Mouse (Mus musculus) spleen, postnatal 4 days (tissue): ENCODE data around the gene Rab3il1.

ENCODE experiments used
- DNase-seq, 2 experiments: peaks; one replicate each; pipeline ENCODE4 v3.0.0; 2022; ENCODE audit warnings: low spot score in 2 of 2

Gene Rab3il1

GRCm38 (mm10) chr19:10013348-10013747 lies 11.9 kb downstream of the Rab3il1 start:
- DNase-seq, result peak in 1 of 2 experiments; percentile 63

DNA sequence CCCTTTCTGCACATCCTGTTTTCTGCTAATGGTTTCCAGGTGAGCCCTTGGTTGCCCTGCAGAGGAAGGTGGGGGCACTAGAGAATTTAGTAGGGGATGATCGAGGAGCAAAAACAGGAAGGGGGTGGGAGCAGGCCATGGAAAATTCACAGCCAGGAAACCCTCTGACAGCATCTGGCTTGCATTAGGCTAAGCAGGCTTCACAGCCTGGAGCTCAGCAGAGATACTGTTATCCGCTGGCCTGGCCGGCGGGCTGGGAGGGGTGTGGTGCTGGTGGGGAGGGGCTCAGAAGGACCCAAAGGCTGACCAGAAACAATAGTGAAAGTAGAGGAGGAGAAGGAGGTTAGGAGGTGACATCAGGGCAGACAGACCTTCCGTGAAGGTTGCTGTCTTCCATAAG lies 12.4 kb downstream of the Rab3il1 start:
- peak; percentile 57 to 78 for DNase-seq

DNA sequence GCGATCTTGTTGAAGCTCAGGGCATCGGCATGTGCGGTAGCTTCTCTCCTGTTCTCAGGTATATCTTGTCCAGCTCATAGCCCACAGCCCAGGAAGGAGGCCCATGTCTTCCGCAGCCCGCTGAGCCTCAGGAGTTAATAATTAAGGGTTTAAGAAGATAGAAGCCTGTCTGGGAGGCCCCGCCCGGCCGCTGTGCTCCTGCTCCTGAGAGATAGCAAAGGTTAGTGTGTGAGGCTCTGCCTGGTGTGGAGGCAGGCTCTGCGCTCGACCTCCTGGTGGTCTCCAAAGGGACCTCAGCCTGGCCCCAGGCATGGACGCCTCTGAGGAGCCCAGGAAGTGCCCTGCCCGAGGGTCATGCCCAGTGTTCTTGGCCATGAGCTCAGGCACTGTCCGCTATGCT lies 13.4 kb downstream of the Rab3il1 start:
- DNase-seq, result peak; percentile 87 to 90

GRCm38 (mm10) chr19:10015442-10015841 lies 14.0 kb downstream of the Rab3il1 start:
- DNase-seq, result no peak

- DNase-seq, result peak; percentile 47 to 69
These were observed 14.7 kb downstream of the Rab3il1 start for GRCm38 (mm10) chr19:10016151-10016550.

GRCm38 (mm10) chr19:10017637-10018526 lies 16.4 kb downstream of the Rab3il1 start:
- peak; percentile 93 to 96 for DNase-seq

DNA sequence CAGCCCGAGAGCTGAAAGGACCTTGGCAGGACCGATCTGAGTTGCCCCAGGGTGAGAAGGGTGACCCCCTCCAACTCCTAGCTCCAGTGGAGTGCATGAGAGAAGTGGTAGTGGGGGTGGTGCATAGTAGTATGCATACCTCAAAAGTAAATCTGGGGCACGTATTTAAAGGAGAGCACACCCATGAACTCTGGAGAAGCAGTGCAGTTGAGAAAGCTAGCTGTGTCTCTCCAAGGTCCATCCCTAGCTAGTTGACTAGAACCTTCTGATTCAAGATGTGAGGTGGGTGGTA lies 17.0 kb downstream of the Rab3il1 start:
- no peak for DNase-seq

DNA sequence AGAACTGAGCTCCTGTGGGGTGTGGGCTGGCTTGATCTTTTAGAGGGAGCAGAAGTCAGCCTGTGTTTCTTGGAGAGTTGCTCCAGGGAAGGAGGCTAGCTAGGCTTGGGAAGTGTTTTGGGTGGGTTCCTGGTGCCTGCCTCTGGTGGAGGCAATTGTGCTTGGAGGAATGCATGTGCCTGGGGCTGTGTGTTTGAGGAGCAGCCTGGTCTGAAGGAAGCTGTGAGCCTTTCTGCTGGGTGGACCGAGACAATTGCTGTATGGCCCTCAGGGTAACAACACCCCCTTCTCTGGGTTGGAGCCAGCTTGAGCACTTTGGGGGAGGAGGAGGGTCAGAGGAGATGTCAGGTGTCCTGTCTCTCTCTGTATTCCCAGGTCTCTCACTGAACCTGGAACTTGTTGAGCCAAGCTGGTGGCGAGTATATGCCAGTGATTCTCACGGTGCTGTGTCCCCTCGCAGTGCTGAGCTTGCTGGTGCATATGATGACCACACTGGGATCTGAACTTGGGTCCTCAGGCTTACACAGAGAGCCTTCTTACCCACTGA lies 17.8 kb downstream of the Rab3il1 start:
- DNase-seq, result no peak

- DNase-seq, result no peak
These were observed 20.5 kb downstream of the Rab3il1 start for GRCm38 (mm10) chr19:10021981-10022380.

- DNase-seq, result no peak
These were observed 21.2 kb downstream of the Rab3il1 start for GRCm38 (mm10) chr19:10022414-10023303.

- DNase-seq, result no peak
These were observed 21.9 kb downstream of the Rab3il1 start for GRCm38 (mm10) chr19:10023304-10023758.

DNA sequence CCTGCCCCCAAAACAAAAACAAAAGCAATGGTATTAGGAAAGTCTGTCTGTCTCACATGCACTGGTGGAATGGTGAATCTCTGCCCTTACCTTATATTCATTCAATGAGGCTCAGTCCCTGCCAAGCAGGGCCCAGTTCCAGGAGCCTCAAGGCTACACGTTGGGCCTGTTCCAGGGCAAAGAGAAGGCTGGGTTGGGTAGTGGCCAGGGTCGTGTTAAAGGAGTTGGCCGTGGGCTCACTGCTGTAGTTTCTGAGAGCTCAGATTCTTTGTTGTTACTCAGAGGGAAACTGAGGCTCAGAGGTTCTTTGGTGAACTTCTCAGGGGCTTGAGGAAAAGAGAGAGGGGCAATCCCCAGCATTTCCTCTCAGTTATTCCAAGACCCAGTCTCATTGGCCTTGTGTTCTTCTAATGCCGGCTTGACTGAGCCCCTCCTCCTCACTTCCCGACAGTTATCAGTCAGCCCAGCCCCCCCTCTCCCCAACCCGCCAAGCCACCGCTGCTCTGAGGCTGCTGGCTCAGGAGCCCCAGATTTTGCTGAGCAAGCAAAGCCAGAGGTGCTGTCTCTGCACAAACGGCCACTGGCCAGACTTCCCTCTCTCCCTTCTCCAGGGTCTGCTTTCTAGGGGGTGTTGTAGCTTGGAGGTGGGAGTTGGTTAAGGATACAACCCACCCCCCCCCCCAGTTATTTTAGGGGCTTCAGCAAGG lies 23.9 kb downstream of the Rab3il1 start:
- no peak for DNase-seq

DNA sequence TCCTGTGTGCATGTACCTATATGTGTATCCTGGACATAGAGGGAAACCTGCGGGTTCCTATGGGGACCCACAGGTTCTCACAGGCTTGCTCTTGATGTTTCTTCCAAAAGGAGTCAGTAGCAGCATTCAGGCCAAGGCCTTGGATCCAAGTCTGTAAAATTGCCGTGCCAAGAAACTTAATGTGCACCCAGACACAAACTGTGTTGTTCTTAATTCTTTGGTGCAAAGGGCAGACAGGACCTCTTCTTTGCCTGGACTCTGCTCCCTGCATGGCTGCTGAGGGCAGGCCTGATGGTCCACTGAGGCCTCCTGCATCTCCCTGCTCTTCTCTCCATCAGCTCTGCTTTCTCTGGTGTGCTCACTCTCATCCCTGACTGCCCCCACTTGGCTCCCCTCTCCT lies 28.3 kb downstream of the Rab3il1 start:
- no peak for DNase-seq

DNA sequence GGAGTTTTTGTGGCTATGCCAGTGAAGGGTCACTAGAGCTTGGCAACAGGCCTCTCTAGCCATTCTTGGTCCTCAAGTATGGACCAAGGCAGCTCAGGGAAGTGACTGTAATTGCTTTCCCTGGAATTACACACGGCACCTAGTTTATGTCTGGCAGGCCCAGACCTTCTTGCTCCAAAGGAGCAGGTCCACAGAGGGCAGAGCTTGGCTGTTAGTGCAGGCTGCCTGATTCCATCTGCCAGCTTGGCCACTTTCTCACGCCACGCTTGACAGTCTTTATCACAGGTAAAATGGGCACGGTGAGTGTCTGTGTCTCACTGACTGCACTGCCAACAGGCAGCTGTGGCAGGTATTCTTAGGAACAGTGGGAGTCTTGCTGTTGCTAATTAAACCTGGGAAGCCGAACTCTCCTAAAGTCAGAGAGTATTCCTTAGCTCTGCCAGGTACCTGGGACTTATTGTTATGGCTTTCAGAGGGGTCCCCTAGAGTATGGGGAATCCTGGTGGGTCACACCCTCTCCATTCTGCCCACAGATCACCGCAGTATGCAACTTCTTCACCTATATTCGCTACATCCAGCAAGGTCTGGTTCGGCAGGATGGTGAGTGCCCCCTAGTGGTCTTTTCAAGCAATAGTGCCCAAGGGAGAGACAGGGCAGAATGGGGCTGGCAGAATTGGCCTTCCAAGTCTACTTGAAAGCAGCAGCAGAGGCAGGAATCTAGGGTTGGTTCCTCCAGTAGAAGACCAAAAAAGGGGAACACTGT lies 31.9 kb downstream of the Rab3il1 start:
- DNase-seq, result peak; percentile 68 to 83

- no peak for DNase-seq
These were observed 32.9 kb downstream of the Rab3il1 start for GRCm38 (mm10) chr19:10034356-10034755.

DNA sequence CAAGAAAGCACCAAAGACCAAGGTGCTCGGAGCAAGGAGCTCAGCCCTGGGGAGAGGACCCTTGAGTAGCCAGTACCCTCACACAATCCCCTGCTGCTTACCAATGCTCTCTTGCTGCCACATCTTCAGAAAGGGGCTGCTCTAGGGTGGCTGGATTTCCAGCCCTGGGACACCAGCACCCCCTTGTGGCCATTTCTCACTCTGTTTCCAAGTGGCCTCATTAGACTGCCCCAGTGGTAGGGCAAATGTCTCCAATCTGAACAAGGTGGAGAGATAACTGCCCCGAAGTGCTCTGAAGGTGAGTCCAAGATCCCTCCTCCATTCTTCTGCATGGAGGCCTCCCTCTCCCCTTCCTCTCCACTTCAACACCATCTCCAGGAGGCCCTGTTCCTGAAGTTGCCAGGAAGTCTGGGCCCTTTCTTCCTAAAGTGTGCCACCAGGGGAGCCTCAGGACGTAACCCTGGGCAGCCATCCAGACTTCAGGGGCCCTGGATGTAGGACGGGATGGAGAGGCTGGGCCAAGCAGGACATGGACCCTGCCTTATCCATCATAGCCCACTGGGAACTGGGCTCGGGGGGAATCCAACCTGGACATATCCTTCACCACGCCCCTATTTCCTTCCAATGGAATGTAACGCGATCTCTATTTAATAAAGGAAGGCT lies 33.4 kb downstream of the Rab3il1 start:
- peak; percentile 87 to 97 for DNase-seq

DNA sequence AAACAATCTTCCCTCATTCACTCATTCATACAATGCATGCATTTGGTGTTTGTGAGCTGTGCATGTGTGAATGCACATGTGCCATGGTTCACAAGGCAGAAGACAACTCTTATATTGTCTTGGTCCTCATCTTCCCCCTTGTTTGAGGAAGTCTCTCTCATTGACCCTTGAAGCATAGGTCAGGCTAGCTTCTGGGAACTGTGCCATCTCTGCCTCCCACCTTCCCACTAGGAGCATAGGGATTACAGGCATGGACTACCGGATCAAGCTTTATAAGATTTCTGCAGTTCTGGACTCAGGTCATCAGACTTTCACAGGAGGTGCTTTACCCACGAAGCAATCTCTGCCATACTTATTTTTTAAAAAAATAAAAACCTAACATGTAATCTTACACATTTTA lies 36.1 kb downstream of the Rab3il1 start:
- DNase-seq, result no peak

- no peak for DNase-seq
These were observed 36.9 kb downstream of the Rab3il1 start for GRCm38 (mm10) chr19:10038364-10038763.

- no peak for DNase-seq
These were observed 37.4 kb downstream of the Rab3il1 start for GRCm38 (mm10) chr19:10038910-10039309.

DNA sequence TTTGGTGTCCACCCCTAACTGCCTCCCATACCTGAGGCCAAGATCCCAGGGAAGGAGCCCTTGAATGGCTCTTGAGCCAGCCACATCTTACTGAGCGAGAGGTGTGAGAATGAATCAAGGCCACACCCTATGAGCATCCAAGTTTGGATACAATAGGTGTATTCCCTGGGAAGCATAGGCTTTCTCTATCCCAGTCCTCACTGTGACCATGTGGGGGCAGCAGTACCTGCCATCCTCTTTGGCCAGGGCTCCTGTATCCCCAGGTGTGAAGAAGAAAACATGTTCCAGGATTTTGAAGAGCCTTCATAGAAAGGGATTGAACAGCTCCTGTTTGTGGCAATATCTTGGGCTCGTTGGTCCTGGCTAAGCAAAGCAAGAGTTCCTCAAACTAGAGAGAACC lies 38.1 kb downstream of the Rab3il1 start:
- no peak for DNase-seq
